Mouse (Mus musculus) heart, embryonic 10.5 days (tissue): ENCODE measurements around the gene 1700123O20Rik. TPM values are rescaled to one million over a fixed set of nuclear protein-coding genes. Genes with fewer than 3 reads are reported as not detected.

ENCODE experiments used
- DNase-seq: peaks from one replicate; pipeline ENCODE4 v3.0.0-alpha.2; 2017; ENCODE audit warnings: low spot score
- H3K27ac ChIP-seq: fragments of 300-500 bp; sonication (generic); 2 replicates; pipeline ENCODE4 v1.5.1; 2016; ENCODE audit warnings: mild to moderate bottlenecking
- H3K27me3 ChIP-seq: fragments of 300-500 bp; sonication (generic); 2 replicates; pipeline ENCODE4 v1.6.1; 2016; ENCODE audit warnings: mild to moderate bottlenecking; ENCODE audit not compliant: poor library complexity, insufficient read depth, severe bottlenecking
- H3K36me3 ChIP-seq: fragments of 300-500 bp; sonication (generic); 2 replicates; pipeline ENCODE4 v1.6.1; 2016; ENCODE audit warnings: mild to moderate bottlenecking, moderate library complexity
- H3K4me1 ChIP-seq: fragments of 300-500 bp; sonication (generic); 2 replicates; pipeline ENCODE4 v1.6.1; 2016; ENCODE audit warnings: mild to moderate bottlenecking
- H3K4me3 ChIP-seq: fragments of 300-500 bp; sonication (generic); 2 replicates; pipeline ENCODE4 v1.5.1; 2016; ENCODE audit warnings: mild to moderate bottlenecking, moderate library complexity
- H3K9me3 ChIP-seq: fragments of 300-500 bp; sonication (generic); 2 replicates; pipeline ENCODE4 v1.6.1; 2016; ENCODE audit warnings: mild to moderate bottlenecking, moderate library complexity
- WGBS: fragments of 180-500 bp; shearing (Covaris S2); methylation state at CpG from one replicate; pipeline ENCODE4 v1.1.7; 2016; 5-methylcytosine and 5-hydroxymethylcytosine counted together
- polyA plus RNA-seq: library from polyadenylated mRNA; unstranded; fragments of >200 nt; fragmentation: Nextera tagmentation; extraction: Ambion mirVana; gene quantifications from 2 replicates; pipeline ENCODE4 v1.2.1, GENCODE M21; 2016

The 1700123O20Rik gene
- polyA plus RNA-seq, 1 experiment from 2014 or later, result 79.7 TPM

- Histone ChIP-seq H3K36me3 (no peaks in the 10 kb centered on the region), H3K27me3 (peaks cover 9% of the 10 kb centered on the region; the same call in 1 of the 2 replicates), H3K4me1 (peaks cover 30% of the 10 kb centered on the region), H3K4me3 (no peak overlapping the region), H3K9me3 (no peaks in the 10 kb centered on the region), H3K27ac (peak overlapping the region; percentile 37; the same call in 1 of the 2 replicates)
- DNase-seq, result no peak
- WGBS, result 63% methylated on average over 8 of the region's 8 CpGs
Observed at GRCm38 (mm10) chr14:54712861-54713260, 26.8 kb downstream of the 1700123O20Rik start.

GRCm38 (mm10) chr14:54714121-54714520, 28.1 kb downstream of the 1700123O20Rik start:
- Histone ChIP-seq H3K27me3 (peaks cover 9% of the 10 kb centered on the region; the same call in 1 of the 2 replicates), H3K36me3 (no peaks in the 10 kb centered on the region), H3K27ac (no peak overlapping the region), H3K4me3 (peak overlapping the region; percentile 54), H3K9me3 (no peaks in the 10 kb centered on the region), H3K4me1 (peaks cover 21% of the 10 kb centered on the region)
- WGBS, result under 1% methylated on average over 13 of the region's 13 CpGs
- peak; percentile 88 for DNase-seq

- peaks cover 9% of the 10 kb centered on the region; the same call in 1 of the 2 replicates for H3K27me3 ChIP-seq
- H3K9me3 ChIP-seq, result no peaks in the 10 kb centered on the region
- 0 out of 2 replicates have a peak overlapping the region, but pooled peaks have one; percentile 36 for H3K27ac ChIP-seq
- DNase-seq, result no peak
- WGBS, result 3% methylated on average over 15 of the region's 15 CpGs
- no peaks in the 10 kb centered on the region for H3K36me3 ChIP-seq
- peak overlapping the region; percentile 54 for H3K4me3 ChIP-seq
- peaks cover 20% of the 10 kb centered on the region for H3K4me1 ChIP-seq
Observed at GRCm38 (mm10) chr14:54714617-54715081, 28.6 kb downstream of the 1700123O20Rik start.

GRCm38 (mm10) chr14:54715402-54715801, 29.4 kb downstream of the 1700123O20Rik start:
- H3K27ac ChIP-seq, result no peak overlapping the region
- H3K9me3 ChIP-seq, result no peaks in the 10 kb centered on the region
- DNase-seq, result no peak
- H3K4me1 ChIP-seq, result peaks cover 18% of the 10 kb centered on the region
- H3K27me3 ChIP-seq, result peaks cover 5% of the 10 kb centered on the region; the same call in 1 of the 2 replicates
- WGBS, result 74% methylated on average over 1 of the region's 1 CpGs
- H3K4me3 ChIP-seq, result no peak overlapping the region
- no peaks in the 10 kb centered on the region for H3K36me3 ChIP-seq

- Histone ChIP-seq H3K27me3 (0 out of 2 replicates have a peak, but pooled peaks cover 7% of the 10 kb centered on the region), H3K4me1 (peaks cover under 1% of the 10 kb centered on the region), H3K36me3 (no peaks in the 10 kb centered on the region), H3K27ac (no peak overlapping the region), H3K4me3 (no peak overlapping the region), H3K9me3 (no peaks in the 10 kb centered on the region)
- WGBS, result 87% methylated on average over 11 of the region's 11 CpGs
- no peak for DNase-seq
Observed at GRCm38 (mm10) chr14:54720041-54720440, 34.0 kb downstream of the 1700123O20Rik start.

- Histone ChIP-seq H3K4me1 (no peaks in the 10 kb centered on the region), H3K36me3 (no peaks in the 10 kb centered on the region), H3K9me3 (no peaks in the 10 kb centered on the region), H3K27ac (no peak overlapping the region), H3K27me3 (0 out of 2 replicates have a peak, but pooled peaks cover 7% of the 10 kb centered on the region), H3K4me3 (no peak overlapping the region)
- WGBS, result 84% methylated on average over 7 of the region's 7 CpGs
- no peak for DNase-seq
Observed at GRCm38 (mm10) chr14:54720654-54721350, 34.8 kb downstream of the 1700123O20Rik start.

- 0 out of 2 replicates have a peak, but pooled peaks cover 10% of the 10 kb centered on the region for H3K27me3 ChIP-seq
Observed at GRCm38 (mm10) chr14:54721711-54722110, 35.7 kb downstream of the 1700123O20Rik start.

GRCm38 (mm10) chr14:54724049-54724448, 38.0 kb downstream of the 1700123O20Rik start:
- Histone ChIP-seq H3K4me1 (no peaks in the 10 kb centered on the region), H3K27ac (no peak overlapping the region), H3K27me3 (0 out of 2 replicates have a peak, but pooled peaks cover 11% of the 10 kb centered on the region), H3K9me3 (no peaks in the 10 kb centered on the region), H3K4me3 (no peak overlapping the region), H3K36me3 (no peaks in the 10 kb centered on the region)
- DNase-seq, result no peak
- WGBS, result 64% methylated on average over 6 of the region's 6 CpGs

More at GRCm38 (mm10) chr14:54721711-54722110, 35.7 kb downstream of the 1700123O20Rik start:
- H3K27ac ChIP-seq, result no peak overlapping the region
- H3K4me3 ChIP-seq, result no peak overlapping the region
- DNase-seq, result no peak
- no peaks in the 10 kb centered on the region for H3K9me3 ChIP-seq
- H3K4me1 ChIP-seq, result no peaks in the 10 kb centered on the region
- no peaks in the 10 kb centered on the region for H3K36me3 ChIP-seq
- WGBS, result 77% methylated on average over 10 of the region's 10 CpGs

- DNase-seq, result no peak
- Histone ChIP-seq H3K9me3 (no peaks in the 10 kb centered on the region), H3K36me3 (no peaks in the 10 kb centered on the region), H3K27me3 (peaks cover 20% of the 10 kb centered on the region; the same call in 1 of the 2 replicates), H3K27ac (no peak overlapping the region), H3K4me3 (no peak overlapping the region), H3K4me1 (peaks cover 4% of the 10 kb centered on the region; the same call in 1 of the 2 replicates)
- WGBS, result 70% methylated on average over 5 of the region's 5 CpGs
Observed at GRCm38 (mm10) chr14:54727565-54727964, 41.5 kb downstream of the 1700123O20Rik start.

GRCm38 (mm10) chr14:54728823-54729653, 43.0 kb downstream of the 1700123O20Rik start:
- no peak for DNase-seq
- no peaks in the 10 kb centered on the region for H3K9me3 ChIP-seq
- H3K36me3 ChIP-seq, result no peaks in the 10 kb centered on the region
- WGBS, result 65% methylated on average over 13 of the region's 13 CpGs
- no peak overlapping the region for H3K27ac ChIP-seq
- peaks cover 14% of the 10 kb centered on the region for H3K4me1 ChIP-seq
- H3K4me3 ChIP-seq, result no peak overlapping the region
- H3K27me3 ChIP-seq, result peaks cover 13% of the 10 kb centered on the region; the same call in 1 of the 2 replicates

- Histone ChIP-seq H3K27ac (no peak overlapping the region), H3K27me3 (peaks cover 13% of the 10 kb centered on the region; the same call in 1 of the 2 replicates), H3K4me1 (peaks cover 17% of the 10 kb centered on the region), H3K9me3 (no peaks in the 10 kb centered on the region), H3K4me3 (no peak overlapping the region), H3K36me3 (no peaks in the 10 kb centered on the region)
- DNase-seq, result no peak
- 85% methylated on average over 6 of the region's 6 CpGs for WGBS
Observed at GRCm38 (mm10) chr14:54730305-54730704, 44.3 kb downstream of the 1700123O20Rik start.

- Histone ChIP-seq H3K9me3 (no peaks in the 10 kb centered on the region), H3K27ac (no peak overlapping the region), H3K4me3 (no peak overlapping the region), H3K4me1 (peaks cover 27% of the 10 kb centered on the region), H3K36me3 (no peaks in the 10 kb centered on the region), H3K27me3 (peaks cover 9% of the 10 kb centered on the region; the same call in 1 of the 2 replicates)
- DNase-seq, result no peak
- 91% methylated on average over 8 of the region's 8 CpGs for WGBS
Observed at GRCm38 (mm10) chr14:54732206-54732605, 46.2 kb downstream of the 1700123O20Rik start.
